Mouse (Mus musculus) spleen, postnatal 4 days (tissue): ENCODE measurements around the gene Elovl5.
A peak's percentile ranks its signal among the peaks of the same experiment; 100 is the strongest.
"Not testable (repeated sequence)": the region's sequence is repeated elsewhere in the genome, so short reads cannot be mapped to it uniquely, and the experiment has no call there.

ENCODE experiments used
- DNase-seq, 2 experiments: peaks; one replicate each; pipeline ENCODE4 v3.0.0; 2022; ENCODE audit warnings: low spot score in 2 of 2

Elovl5 gene

DNA sequence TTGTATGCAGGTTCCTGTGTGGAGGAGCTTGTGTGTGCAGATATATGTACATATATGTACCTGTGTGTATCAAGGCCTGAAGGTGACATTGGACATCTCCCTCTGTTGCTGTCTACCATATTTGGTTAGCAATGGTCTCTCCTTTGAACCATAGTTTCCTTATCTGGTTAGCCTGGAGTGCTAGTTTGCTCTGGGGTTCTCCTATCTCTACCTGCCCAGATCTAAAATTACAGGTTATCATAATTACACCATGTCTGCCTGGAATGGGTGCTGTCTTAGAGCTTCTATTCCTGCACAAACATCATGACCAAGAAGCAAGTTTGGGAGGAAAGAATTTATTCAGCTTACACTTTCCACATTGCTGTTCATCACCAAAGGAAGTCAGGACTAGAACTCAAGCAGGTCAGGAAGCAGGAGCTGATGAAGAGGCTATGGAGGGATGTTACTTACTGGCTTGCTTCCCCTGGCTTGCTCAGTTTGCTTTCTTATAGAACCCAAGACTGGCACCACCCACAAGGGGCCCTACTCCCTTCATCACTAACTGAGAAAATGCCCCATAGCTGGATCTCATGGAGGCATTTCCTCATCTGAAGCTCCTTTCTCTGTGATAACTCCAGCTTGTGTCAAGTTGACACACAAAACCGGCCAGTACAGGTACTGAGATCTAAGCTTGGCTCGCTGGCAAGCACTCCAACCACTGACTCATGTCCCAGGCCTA lies 76.5 kb downstream of the Elovl5 start:
- DNase-seq = not testable (repeated sequence)

GRCm38 (mm10) chr9:77995235-77995634 lies 78.1 kb downstream of the Elovl5 start:
- DNase-seq = no peak

GRCm38 (mm10) chr9:78000586-78001500 lies 83.7 kb downstream of the Elovl5 start:
- no peak for DNase-seq

DNA sequence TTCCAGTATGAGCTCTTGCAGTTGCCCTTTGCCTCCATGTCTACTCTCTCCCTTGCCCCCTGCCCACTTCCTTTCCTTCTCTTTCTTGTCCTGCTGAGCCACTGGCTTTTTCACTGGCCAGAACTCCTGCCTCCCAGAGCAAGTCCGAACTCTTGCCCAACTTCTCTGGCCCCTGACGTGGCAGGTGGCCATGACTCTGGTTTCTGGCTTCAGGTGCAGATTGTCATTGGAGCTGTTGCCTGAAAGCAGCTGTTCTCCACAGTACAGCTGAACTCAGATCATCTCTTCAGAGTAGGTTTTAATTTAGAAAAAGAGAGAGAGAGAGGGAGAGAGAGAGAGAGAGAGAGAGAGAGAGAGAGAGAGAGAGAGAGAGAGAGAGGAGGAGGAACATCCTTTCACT lies 86.1 kb downstream of the Elovl5 start:
- DNase-seq = no peak

DNA sequence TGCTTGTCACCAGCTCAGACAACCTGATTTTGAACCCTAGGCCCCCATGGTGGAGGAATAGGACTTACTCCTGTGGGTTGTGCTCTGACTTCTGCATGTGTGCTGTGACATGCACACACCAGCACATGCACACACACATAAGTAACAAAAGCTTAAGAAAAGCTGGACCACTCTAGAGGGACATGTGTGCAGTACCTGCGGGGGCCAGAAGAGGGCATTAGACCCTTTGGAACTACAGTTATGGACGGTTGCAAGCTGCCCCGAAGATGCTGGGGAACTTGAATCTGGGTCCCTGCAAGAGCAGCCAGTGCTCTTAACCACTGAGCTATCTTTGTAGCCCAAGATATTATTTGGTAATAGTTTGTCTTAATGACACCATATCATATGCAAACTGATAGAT lies 88.3 kb downstream of the Elovl5 start:
- DNase-seq = peak; percentile 57 to 79

DNA sequence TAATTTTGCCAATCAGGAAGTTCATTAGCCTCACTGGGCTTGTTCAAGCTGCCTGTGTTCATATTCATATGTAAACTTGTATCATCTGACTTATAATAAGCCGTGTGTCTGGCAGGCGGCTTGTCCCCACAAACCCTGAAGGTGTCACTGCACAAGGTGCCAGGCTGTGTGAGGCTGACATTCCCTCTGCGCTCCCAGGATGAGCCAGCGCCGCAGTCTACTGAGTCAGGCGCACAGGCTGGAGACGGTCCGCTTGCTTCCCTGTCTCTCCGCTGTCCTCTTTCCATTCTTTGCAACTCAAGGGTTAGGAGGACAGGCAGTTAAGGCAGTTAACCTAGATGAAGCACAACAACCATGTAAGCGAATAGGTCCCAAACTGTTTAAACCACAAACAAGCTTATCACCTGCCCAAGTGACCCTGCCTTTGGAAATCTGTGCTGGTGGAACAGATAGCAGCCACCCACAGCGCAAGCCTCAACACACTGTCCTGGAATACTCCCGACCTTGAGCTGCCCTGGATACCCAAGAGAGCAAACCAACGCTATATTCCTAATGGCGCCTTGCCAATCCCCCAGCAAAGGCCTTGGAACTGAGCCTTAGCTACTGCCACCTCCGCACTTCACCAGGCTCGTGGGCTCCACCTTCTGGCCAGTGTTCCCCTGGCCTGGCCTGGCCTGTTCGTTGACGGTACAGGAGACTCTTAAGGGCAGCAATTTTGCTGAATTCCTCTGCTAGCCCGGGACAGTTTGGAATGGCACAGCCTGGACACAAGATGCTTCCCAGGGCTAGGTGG lies 89.2 kb downstream of the Elovl5 start:
- DNase-seq = peak; percentile 77 to 89

GRCm38 (mm10) chr9:78009382-78009781 lies 92.2 kb downstream of the Elovl5 start:
- no peak for DNase-seq

DNA sequence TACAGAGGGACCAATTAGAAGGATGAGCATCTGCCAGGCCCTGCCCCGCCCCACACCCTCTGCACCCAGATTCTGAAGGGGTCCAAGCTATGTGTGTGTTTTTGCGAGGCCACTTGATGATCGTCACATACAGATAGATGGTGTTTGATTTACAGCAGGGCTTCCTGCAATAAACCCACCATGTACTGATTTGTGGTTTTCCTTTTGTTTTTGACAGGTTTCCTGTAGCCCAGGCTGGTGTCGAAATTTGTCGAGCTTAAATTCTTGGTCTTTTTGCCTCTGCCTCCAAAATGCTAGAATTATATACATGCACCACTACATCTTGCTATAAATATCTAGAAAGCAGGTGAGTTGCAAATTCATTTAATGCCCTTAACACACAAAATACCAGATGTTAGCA lies 93.0 kb downstream of the Elovl5 start:
- DNase-seq = no peak

- no peak for DNase-seq
Measured at GRCm38 (mm10) chr9:78010707-78011106, 93.5 kb downstream of the Elovl5 start.

GRCm38 (mm10) chr9:78012066-78012465 lies 94.9 kb downstream of the Elovl5 start:
- DNase-seq = no peak

- DNase-seq = no peak
Measured at GRCm38 (mm10) chr9:78012681-78013080, 95.5 kb downstream of the Elovl5 start.

DNA sequence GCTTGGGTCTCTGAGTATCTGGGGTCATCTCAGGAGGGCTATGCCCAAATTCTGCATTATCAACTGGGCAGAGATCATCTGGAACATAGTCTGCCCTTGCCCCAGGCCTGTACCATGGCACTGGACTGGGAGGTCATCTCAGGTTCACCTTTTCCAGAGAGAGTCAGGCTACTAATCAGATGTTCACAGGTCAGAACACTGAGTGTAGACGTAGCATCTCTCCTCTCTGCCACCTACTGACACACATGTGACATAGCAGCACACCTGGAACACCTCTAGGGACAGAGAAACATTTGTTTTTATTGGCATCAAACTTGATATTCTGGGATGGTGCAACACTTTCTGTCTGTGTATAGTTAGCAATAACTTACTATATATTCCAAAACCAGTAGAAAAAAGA lies 96.6 kb downstream of the Elovl5 start:
- no peak for DNase-seq

DNA sequence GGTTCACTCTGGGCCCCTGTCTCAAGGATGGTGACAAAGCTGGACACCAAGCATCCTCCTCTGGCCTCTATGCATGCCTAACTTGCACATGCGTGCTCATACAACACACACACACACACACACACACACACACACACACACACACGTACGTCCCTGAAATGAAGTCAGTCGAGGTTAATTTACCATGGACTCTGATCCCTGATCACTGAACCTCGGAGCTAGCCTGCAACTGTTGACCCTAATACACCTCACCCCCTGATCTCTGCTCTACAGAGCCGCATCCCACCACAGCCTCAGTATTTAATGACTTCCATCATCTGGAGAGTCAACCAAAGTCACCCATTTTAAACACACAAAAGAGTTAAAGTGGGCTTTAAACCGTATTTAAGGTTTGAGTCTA lies 98.7 kb downstream of the Elovl5 start:
- no peak for DNase-seq

GRCm38 (mm10) chr9:78016288-78016687 lies 99.1 kb downstream of the Elovl5 start:
- no peak for DNase-seq

- DNase-seq = no peak
Measured at GRCm38 (mm10) chr9:78021256-78021655, 104.1 kb downstream of the Elovl5 start.

- no peak for DNase-seq
Measured at GRCm38 (mm10) chr9:78022187-78022945, 105.2 kb downstream of the Elovl5 start.

GRCm38 (mm10) chr9:78024823-78025222 lies 107.7 kb downstream of the Elovl5 start:
- peak; percentile 44 to 75 for DNase-seq

DNA sequence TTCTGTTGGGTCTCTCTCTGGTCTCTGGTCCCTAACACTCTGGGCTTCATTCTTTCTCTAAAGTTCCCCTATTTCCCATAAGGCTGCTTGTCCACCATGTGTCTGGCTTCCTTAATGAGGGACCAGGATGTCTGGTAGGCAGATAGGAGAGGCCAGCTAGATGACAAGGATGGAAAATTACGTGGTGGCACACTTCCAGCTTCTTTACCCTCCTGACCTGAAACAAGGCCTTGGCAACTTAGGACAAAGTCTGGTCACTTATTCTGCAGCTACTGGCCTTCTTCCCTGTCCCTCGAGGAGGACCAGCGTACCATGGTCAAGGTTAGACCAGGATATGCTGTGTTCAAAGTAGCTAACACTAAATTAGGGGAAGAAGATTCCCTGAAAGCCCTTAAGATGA lies 109.9 kb downstream of the Elovl5 start:
- no peak for DNase-seq

GRCm38 (mm10) chr9:78030835-78031456 lies 113.8 kb downstream of the Elovl5 start:
- DNase-seq = no peak

GRCm38 (mm10) chr9:78032930-78033329 lies 115.8 kb downstream of the Elovl5 start:
- no peak for DNase-seq
